Comparison of ENCODE assay signal across 25 mouse cellular contexts in the genomic region with DNA sequence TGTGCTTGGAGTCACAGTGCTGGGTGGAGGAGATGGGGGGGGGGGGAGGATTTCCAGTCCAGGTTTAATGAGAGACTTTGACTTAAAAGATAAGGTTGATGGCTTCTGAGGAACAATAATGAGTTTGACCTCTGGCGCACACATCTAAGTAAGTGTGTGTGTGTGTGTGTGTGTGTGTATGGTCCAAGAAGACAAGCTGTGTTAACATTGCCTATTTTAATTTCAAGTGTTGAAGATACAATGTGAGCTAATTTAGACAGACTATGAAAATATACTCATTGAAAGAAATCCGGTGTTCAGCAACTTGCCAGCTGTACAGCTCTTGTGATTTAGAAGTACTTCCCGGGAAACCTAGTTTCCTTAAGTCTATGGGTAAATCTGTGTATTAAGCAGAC.
"Had no signal": no experiment of that assay in that cellular context is flagged by ENCODE, and none has a peak within 500 bp of the region (broad histone marks: within the 10 kb centered on the region; RNA-seq: fewer than 3 reads in every experiment).

No protein-coding gene starts in this region.

- H3K27ac ChIP-seq: gastrocnemius, adult 2 months; heart, embryonic 10.5 days; hindbrain, embryonic 10.5 days; hindbrain, embryonic 12.5 days; hindbrain, embryonic 14.5 days; intestine, embryonic 15.5 days; layer of hippocampus, adult 2 months; left cerebral cortex, adult 2 months; limb, embryonic 10.5 days; limb, embryonic 12.5 days had no signal

- H3K4me1 ChIP-seq: heart, embryonic 10.5 days; heart, embryonic 12.5 days; hindbrain, embryonic 10.5 days; hindbrain, embryonic 12.5 days; intestine, embryonic 15.5 days had no signal

- H3K36me3 ChIP-seq: heart, embryonic 10.5 days; heart, embryonic 12.5 days; hindbrain, embryonic 10.5 days; hindbrain, embryonic 12.5 days; intestine, embryonic 15.5 days; limb, embryonic 10.5 days; limb, embryonic 12.5 days had no signal

- H3K27me3 ChIP-seq: heart, embryonic 12.5 days; hindbrain, embryonic 12.5 days; intestine, embryonic 15.5 days; limb, embryonic 12.5 days had no signal

- H3K9me3 ChIP-seq: heart, embryonic 10.5 days; heart, embryonic 12.5 days; hindbrain, embryonic 10.5 days; hindbrain, embryonic 12.5 days; intestine, embryonic 15.5 days; limb, embryonic 10.5 days; limb, embryonic 12.5 days had no signal

- DNase-seq: gastrocnemius, adult 2 months; gastrocnemius, postnatal 10 days; gastrocnemius, postnatal 25 days; heart, adult 18-20 months; heart, postnatal 10 days; heart, postnatal 4 days; kidney, adult 18-20 months; kidney, adult 8-10 months; kidney, postnatal 10 days; kidney, postnatal 25 days; kidney, postnatal 4 days; liver had no signal

- H3K9ac ChIP-seq: heart, embryonic 12.5 days; hindbrain, embryonic 12.5 days; hindbrain, embryonic 14.5 days; intestine, embryonic 15.5 days; limb, embryonic 12.5 days had no signal

- H3K4me3 ChIP-seq: gastrocnemius, adult 2 months; heart, embryonic 10.5 days; heart, embryonic 12.5 days; hindbrain, embryonic 10.5 days; hindbrain, embryonic 12.5 days; intestine, embryonic 15.5 days; layer of hippocampus, adult 2 months; left cerebral cortex, adult 2 months; limb, embryonic 10.5 days; limb, embryonic 12.5 days had no signal

- H3K4me2 ChIP-seq: heart, embryonic 12.5 days; hindbrain, embryonic 12.5 days; hindbrain, embryonic 14.5 days; intestine, embryonic 15.5 days; limb, embryonic 12.5 days had no signal

- ATAC-seq: hindbrain, embryonic 16.5 days; inflammation-experienced regulatory T-cells, adult 6 months; intestine, embryonic 15.5 days; intestine, postnatal 0 days had no signal
